Mouse (Mus musculus) neural tube, embryonic 15.5 days (tissue): Measurements from ENCODE around the gene Gm10277. TPM values are rescaled to one million over a fixed set of nuclear protein-coding genes. Genes with fewer than 3 reads are reported as not detected.

Source experiments
- ATAC-seq: fragments of 200-750 bp; cut with Nextera tagmentation; 2 replicates; pipeline ENCODE4 v1.8.0; 2017; ENCODE audit warnings: mild to moderate bottlenecking, moderate TSS enrichment, moderate library complexity; ENCODE audit not compliant: low FRiP score
- H3K27ac ChIP-seq: fragments of 300-500 bp; sonication (generic); replicated peaks from 2 replicates; pipeline ENCODE4 v1.5.1; 2015; ENCODE audit warnings: mild to moderate bottlenecking, inconsistent platforms
- H3K27me3 ChIP-seq: fragments of 300-500 bp; sonication (generic); replicated peaks from 2 replicates; pipeline ENCODE4 v1.6.1; 2015; ENCODE audit warnings: inconsistent platforms
- H3K36me3 ChIP-seq: fragments of 300-500 bp; sonication (generic); 2 replicates; pipeline ENCODE4 v1.6.1; 2015; ENCODE audit warnings: inconsistent platforms
- H3K4me1 ChIP-seq: fragments of 300-500 bp; sonication (generic); 2 replicates; pipeline ENCODE4 v1.6.1; 2015; ENCODE audit warnings: inconsistent platforms
- H3K4me2 ChIP-seq: fragments of 300-500 bp; sonication (generic); 2 replicates; pipeline ENCODE4 v1.6.1; 2015; ENCODE audit warnings: inconsistent platforms, mild to moderate bottlenecking, moderate library complexity
- H3K4me3 ChIP-seq: fragments of 300-500 bp; sonication (generic); replicated peaks from 2 replicates; pipeline ENCODE4 v1.5.1; 2015; ENCODE audit warnings: mild to moderate bottlenecking, inconsistent platforms
- H3K9ac ChIP-seq: fragments of 300-500 bp; sonication (generic); replicated peaks from 2 replicates; pipeline ENCODE4 v1.6.1; 2015; ENCODE audit warnings: mild to moderate bottlenecking, inconsistent platforms
- H3K9me3 ChIP-seq: fragments of 300-500 bp; sonication (generic); replicated peaks from 2 replicates; pipeline ENCODE4 v1.6.1; 2016; ENCODE audit warnings: inconsistent platforms
- WGBS: fragments of 180-500 bp; shearing (Covaris S2); methylation state at CpG from one replicate; pipeline ENCODE4 v1.1.7; 2015; ENCODE audit warnings: mixed read lengths; 5-methylcytosine and 5-hydroxymethylcytosine counted together
- polyA plus RNA-seq: library from polyadenylated mRNA; unstranded; fragments of >200 nt; fragmentation: Nextera tagmentation; extraction: Ambion mirVana; gene quantifications from 2 replicates; pipeline ENCODE4 v1.2.1, GENCODE M21; 2015

Gene Gm10277
- 1.5 and 1.8 TPM in 2 replicates for polyA plus RNA-seq

DNA sequence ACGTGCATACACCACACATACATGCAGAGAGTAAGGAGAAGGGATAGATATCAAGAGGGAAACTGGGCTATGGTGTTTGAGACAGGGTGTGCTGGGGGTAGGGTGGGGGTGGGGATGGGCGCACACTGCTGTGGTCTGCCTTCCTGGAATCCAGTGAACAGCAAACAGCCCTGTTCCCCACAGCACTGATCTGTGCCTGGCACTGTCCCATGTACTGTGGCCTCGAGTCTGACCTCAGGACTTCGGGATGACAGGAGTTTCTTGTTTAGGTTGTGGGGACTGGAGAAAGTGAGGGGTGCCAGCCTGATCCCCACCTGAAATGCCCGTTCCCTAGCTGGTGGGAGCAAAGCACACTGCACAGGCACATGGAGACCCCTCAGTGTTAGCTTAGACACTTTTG, at the start of gene Gm10277:
Gene Gm10277, minus strand, starts transcription at position 41 of the 400 bp plus-strand sequence.
- no peak within 1 kb of the TSS for H3K9ac ChIP-seq
- no peak for ATAC-seq
- H3K27ac ChIP-seq = 0 out of 2 replicates have a peak within 1 kb of the TSS, but pooled peaks have one; percentile 63
- 85% methylated on average over 5 of the region's 5 CpGs for WGBS
- no peaks in the 10 kb centered on the region for H3K27me3 ChIP-seq
- no peaks in the 10 kb centered on the region for H3K36me3 ChIP-seq
- H3K4me1 ChIP-seq = peaks cover 71% of the 10 kb centered on the region
- H3K4me2 ChIP-seq = no peak within 1 kb of the TSS
- no peaks in the 10 kb centered on the region for H3K9me3 ChIP-seq
- H3K4me3 ChIP-seq = no peak within 1 kb of the TSS

DNA sequence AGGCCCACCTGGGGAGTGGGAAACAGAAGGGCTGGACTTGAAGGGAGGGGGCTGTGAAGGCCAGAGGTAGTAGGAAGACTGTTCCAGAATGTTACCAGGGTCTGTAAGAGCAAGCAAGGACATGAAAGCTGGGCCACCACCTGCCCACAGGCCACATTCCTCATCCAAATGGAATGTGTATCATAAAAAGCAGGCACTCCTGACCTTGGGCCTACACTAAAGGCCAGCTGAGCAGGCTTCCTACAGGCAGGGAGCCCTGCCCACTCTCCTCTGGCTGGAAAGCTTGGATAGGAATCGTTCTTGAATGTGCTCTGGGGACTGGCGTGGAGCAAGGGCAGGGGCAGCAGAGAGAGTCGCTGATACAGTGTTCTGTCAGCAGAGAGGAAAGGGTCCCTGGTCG, 49.2 kb upstream of the Gm10277 start:
- Histone ChIP-seq H3K36me3 (peaks cover 55% of the 10 kb centered on the region), H3K27ac (no peak overlapping the region; the same call in 1 of the 2 replicates), H3K9me3 (no peaks in the 10 kb centered on the region), H3K4me1 (peaks cover 21% of the 10 kb centered on the region), H3K9ac (no peak overlapping the region), H3K4me3 (no peak overlapping the region), H3K27me3 (no peaks in the 10 kb centered on the region), H3K4me2 (no peak overlapping the region)
- WGBS = 66% methylated on average over 4 of the region's 4 CpGs
- no peak for ATAC-seq

DNA sequence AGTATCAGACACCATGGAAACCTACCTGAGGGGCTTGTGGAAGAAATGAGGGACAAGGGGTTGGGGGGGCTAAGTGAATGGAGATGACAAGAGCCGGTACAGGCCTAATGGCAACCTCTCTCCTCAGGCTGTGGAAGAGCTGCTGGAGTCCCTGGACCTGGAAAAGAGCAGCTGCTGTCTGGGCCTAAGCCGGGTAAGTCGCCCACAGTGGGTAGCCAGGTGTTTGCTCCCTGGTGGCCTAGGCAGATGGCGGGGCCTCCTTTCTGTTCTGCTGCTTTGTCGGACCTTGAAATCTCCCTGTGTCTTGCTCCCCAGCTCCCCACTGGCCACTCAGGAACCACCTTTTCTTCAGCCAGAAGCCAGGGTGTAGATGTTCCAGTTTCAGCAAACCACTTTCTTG, 48.7 kb upstream of the Gm10277 start:
- H3K27me3 ChIP-seq = no peaks in the 10 kb centered on the region
- H3K4me2 ChIP-seq = no peak overlapping the region
- no peak overlapping the region for H3K4me3 ChIP-seq
- peaks cover 54% of the 10 kb centered on the region for H3K36me3 ChIP-seq
- ATAC-seq = no peak
- WGBS = 69% methylated on average over 5 of the region's 5 CpGs
- H3K27ac ChIP-seq = no peak overlapping the region
- H3K9me3 ChIP-seq = no peaks in the 10 kb centered on the region
- H3K4me1 ChIP-seq = peaks cover 17% of the 10 kb centered on the region
- H3K9ac ChIP-seq = no peak overlapping the region

DNA sequence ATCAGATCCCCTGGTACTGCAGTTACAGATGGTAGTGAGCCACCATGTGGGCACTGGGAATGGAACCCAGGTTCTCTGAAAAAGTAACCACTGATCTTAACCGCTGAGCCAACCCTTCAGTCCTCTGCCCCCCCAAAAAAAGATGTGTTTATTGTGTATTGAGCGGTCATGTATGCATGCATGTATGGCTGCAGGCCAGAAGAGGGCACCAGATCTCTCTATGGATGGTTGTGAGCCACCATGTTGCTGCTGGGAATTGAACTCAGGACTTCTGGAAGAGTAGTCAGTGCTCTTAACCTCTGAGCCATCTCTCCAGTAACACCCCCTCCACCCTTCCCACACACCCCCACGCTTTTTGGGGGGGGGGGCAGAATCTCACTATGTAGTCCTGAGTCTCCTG, 47.6 kb upstream of the Gm10277 start:
- Histone ChIP-seq H3K9me3 (no peaks in the 10 kb centered on the region), H3K36me3 (peaks cover 53% of the 10 kb centered on the region), H3K27me3 (no peaks in the 10 kb centered on the region), H3K9ac (no peak overlapping the region), H3K4me3 (no peak overlapping the region), H3K27ac (no peak overlapping the region), H3K4me2 (no peak overlapping the region), H3K4me1 (peaks cover 14% of the 10 kb centered on the region)
- ATAC-seq = no peak
- WGBS = 71% methylated on average over 3 of the region's 3 CpGs

DNA sequence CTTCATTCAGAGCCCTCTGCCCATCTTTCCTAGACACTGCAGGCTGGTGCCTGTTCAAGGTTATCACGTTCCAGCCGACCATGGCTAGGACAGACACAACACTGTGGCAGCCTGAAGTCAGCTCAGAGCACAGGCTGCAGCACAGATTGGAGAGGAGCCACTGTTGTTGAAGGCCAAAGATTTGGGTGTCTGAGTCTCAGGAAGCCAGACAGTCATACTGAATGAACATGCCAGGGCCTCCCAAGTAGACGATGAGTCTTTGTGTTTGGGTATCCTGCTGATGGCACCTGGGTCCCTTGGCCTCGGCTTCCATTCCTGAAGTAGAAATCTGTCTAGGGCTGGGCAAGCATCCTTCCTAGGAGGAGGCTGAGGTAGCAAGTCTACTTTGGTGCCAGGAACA, 45.0 kb upstream of the Gm10277 start:
- no peak overlapping the region for H3K27ac ChIP-seq
- H3K9me3 ChIP-seq = no peaks in the 10 kb centered on the region
- no peak for ATAC-seq
- H3K4me1 ChIP-seq = peaks cover 22% of the 10 kb centered on the region
- no peak overlapping the region for H3K4me3 ChIP-seq
- WGBS = 80% methylated on average over 4 of the region's 4 CpGs
- H3K36me3 ChIP-seq = peaks cover 68% of the 10 kb centered on the region
- no peak overlapping the region for H3K4me2 ChIP-seq
- H3K27me3 ChIP-seq = no peaks in the 10 kb centered on the region
- H3K9ac ChIP-seq = no peak overlapping the region

DNA sequence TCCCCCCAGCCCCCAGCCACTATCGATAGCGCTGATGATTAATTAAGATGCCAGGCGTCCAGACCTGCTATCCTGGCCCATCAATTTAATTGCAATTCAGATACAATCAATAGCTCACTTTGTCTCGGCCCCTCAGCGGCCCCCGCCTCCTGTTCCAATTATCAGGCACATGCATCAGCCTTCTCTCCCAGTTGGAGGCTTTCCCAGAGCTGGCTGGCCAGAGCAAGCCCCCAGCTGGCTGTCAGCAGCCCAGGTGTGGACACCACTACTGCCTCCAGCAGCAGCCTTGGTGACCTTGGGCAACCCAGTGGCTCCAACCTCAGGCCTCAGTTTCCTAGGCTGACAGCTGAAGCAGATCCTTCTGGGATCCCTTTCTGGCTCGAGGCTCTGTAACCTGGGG, 43.3 kb upstream of the Gm10277 start:
- WGBS = 34% methylated on average over 7 of the region's 7 CpGs
- H3K4me2 ChIP-seq = no peak overlapping the region
- no peak overlapping the region for H3K4me3 ChIP-seq
- no peaks in the 10 kb centered on the region for H3K27me3 ChIP-seq
- H3K9me3 ChIP-seq = no peaks in the 10 kb centered on the region
- H3K9ac ChIP-seq = no peak overlapping the region
- no peak for ATAC-seq
- H3K27ac ChIP-seq = 0 out of 2 replicates have a peak overlapping the region, but pooled peaks have one; percentile 10
- H3K4me1 ChIP-seq = peaks cover 38% of the 10 kb centered on the region
- H3K36me3 ChIP-seq = peaks cover 58% of the 10 kb centered on the region

DNA sequence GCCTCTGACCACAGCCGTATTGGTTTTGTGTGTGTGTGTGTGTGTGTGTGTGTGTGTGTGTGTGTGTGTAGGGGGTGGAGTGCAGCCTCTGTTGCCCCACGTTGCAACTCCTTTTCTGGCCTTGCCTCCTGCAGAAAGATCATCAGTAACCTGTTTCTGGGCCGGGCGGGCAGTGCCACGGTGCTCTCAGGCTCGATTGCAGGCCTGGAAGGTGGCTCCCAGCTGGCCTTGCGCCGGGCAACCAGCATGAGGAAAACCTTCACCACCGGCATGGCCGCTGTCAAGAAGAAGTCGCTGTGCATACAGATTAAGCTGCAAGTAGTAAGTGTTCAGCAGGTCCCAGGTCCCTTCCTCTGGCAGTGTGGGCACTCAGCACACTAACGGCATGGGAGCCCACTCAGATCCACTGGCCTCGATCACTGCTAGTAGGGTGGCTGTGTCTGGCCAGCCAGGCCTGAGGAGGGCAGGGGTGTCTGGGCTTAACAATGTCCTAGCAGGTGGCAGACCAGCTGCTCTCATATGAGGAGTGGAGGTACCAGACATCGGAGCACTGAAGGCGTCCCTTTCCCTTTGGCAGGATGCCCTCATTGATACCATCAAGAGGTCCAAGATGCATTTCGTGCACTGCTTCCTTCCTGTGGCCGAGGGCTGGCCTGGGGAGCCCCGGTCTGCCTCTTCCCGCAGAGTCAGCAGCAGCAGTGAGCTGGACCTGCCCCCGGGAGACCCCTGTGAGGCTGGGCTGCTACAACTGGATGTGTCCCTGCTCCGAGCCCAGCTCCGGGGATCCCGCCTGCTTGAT, 41.7 kb upstream of the Gm10277 start:
- H3K27me3 ChIP-seq = peaks cover 3% of the 10 kb centered on the region; the same call in 1 of the 2 replicates
- no peak for ATAC-seq
- H3K4me3 ChIP-seq = no peak overlapping the region
- H3K9me3 ChIP-seq = no peaks in the 10 kb centered on the region
- H3K27ac ChIP-seq = no peak overlapping the region
- H3K4me2 ChIP-seq = no peak overlapping the region
- peaks cover 57% of the 10 kb centered on the region for H3K36me3 ChIP-seq
- H3K9ac ChIP-seq = no peak overlapping the region
- 73% methylated on average over 23 of the region's 23 CpGs for WGBS
- peaks cover 43% of the 10 kb centered on the region for H3K4me1 ChIP-seq

DNA sequence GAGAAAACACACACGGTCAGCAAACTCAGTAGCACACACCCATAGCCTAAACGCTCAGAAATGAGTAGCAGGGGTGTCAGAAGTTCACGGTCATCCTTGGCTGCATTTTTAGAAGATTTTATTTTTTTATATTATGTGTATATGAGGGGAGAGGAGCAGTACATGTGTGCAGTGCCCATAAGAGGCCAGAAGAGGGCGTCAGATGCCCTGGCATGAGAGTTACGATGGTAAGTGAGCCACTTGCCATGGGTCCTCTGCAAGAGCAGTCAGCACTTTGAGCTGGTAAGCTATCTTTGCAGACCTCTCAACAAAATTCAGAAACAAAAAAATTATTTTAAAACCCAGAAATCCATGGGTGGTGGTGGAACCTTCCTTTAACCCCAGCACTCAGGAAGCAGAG, 40.6 kb upstream of the Gm10277 start:
- Histone ChIP-seq H3K27ac (no peak overlapping the region), H3K27me3 (peaks cover 13% of the 10 kb centered on the region), H3K4me1 (peaks cover 45% of the 10 kb centered on the region), H3K4me3 (no peak overlapping the region), H3K9me3 (no peaks in the 10 kb centered on the region), H3K36me3 (peaks cover 63% of the 10 kb centered on the region), H3K4me2 (no peak overlapping the region), H3K9ac (no peak overlapping the region)
- ATAC-seq = no peak
- 88% methylated on average over 5 of the region's 5 CpGs for WGBS

DNA sequence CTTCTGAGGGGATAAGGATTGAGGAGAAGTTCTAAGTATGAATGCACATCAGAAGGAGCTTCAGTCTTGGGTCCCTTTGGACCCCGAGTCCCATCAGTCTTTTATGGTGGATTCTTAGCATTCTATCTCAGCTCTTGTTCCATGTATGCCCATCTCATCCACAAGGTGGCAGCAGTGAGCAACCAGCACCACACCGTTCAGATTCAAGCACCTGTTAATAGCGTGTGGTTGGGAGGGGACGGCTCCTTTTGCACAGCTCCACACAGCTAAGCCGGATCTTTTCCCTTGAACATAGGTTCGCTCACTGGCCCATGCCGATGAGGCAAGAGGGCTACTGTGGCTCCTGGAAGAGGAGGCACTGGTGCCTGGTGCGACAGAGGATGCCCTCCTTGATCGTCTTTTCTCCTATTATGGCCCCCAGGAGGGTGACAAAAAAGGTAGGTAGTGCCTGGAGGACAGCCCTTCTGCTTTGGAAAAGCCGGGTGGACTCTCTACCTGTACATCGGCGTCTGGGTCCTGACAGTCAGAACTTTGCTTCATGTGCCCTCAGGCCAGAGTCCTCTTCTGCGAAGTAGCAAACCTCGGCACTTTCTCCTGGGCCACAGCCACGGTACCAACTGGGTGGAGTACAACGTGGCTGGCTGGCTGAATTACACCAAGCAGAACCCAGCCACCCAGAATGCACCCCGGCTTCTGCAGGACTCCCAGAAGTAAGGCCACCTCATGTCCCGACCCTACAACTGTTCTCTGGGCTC, 39.9 kb upstream of the Gm10277 start:
- Histone ChIP-seq H3K9me3 (no peaks in the 10 kb centered on the region), H3K4me2 (no peak overlapping the region), H3K9ac (peak overlapping the region; percentile 14; the same call in 1 of the 2 replicates), H3K36me3 (peaks cover 57% of the 10 kb centered on the region), H3K27me3 (peaks cover 13% of the 10 kb centered on the region), H3K4me1 (peaks cover 52% of the 10 kb centered on the region), H3K4me3 (no peak overlapping the region), H3K27ac (no peak overlapping the region)
- WGBS = 51% methylated on average over 18 of the region's 18 CpGs
- ATAC-seq = peak; percentile 53; the same call in 1 of the 2 replicates

DNA sequence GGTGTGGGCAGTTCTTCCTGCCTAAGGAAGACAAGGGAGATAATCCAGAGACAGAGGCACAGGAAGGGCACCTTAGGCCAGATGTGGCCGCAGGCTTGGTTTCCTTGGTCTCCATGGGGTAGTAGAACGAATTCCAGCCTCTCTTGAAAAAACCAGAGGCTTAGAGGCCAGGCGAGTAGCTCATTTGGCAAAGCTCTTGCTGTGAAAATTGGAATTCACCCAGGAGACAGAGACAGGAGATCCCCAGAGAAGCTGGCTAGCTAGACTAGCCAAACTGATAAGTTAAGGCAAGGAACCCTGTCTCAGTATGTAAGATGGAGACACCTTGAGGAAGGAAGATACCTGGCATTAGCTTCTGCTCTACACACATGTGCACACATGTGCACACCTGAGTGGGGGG, 38.8 kb upstream of the Gm10277 start:
- H3K27me3 ChIP-seq = peaks cover 13% of the 10 kb centered on the region
- peak overlapping the region; percentile 71 for H3K27ac ChIP-seq
- no peaks in the 10 kb centered on the region for H3K9me3 ChIP-seq
- H3K4me1 ChIP-seq = peaks cover 54% of the 10 kb centered on the region
- no peak for ATAC-seq
- no peak overlapping the region for H3K4me2 ChIP-seq
- no peak overlapping the region for H3K9ac ChIP-seq
- WGBS = 32% methylated on average over 3 of the region's 3 CpGs
- peaks cover 52% of the 10 kb centered on the region for H3K36me3 ChIP-seq
- no peak overlapping the region for H3K4me3 ChIP-seq

DNA sequence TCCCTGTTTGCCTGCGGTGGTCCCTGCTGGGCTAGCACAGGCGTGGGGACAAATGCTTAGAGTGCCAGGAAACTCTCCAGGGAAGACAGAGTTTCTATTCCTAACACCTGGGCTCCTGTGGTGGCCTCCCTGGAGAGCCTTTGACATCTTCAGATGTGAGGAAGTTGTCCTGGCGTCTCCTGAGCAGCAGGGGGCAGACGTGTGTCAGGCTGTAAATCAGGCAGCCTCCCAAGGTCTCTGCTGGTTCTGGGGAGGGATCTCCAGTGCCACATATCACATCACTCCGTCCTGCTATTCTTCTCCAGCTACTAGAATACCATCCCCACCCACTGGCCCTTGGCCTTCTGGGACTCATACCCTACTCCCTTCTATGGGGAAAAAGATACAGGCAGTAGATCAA, 38.3 kb upstream of the Gm10277 start:
- peaks cover 13% of the 10 kb centered on the region for H3K27me3 ChIP-seq
- no peak overlapping the region for H3K4me3 ChIP-seq
- H3K4me1 ChIP-seq = peaks cover 51% of the 10 kb centered on the region
- H3K27ac ChIP-seq = peak overlapping the region; percentile 71
- H3K36me3 ChIP-seq = peaks cover 57% of the 10 kb centered on the region
- 4% methylated on average over 5 of the region's 5 CpGs for WGBS
- H3K9ac ChIP-seq = no peak overlapping the region
- ATAC-seq = no peak
- no peaks in the 10 kb centered on the region for H3K9me3 ChIP-seq
- H3K4me2 ChIP-seq = no peak overlapping the region

DNA sequence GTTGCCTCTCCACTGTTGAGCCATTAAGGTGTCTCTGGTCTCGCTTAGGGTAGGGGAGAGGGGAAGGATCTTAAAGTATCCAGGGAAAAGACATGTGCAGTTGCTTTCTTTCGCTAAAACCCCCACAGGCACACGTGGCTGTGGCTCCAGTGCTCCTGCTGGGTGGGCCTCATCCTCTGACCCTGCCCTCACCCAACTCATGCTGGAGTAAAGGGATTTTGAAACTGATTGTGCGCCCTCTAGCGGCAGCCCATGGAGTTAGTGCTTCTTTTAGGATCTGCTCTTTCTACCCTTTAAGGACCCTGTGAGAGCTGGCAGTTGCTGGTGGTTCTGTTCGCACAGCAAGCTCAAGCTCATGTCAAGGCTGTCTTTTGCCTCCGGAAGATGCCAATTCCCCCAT, 35.2 kb upstream of the Gm10277 start:
- Histone ChIP-seq H3K27me3 (peaks cover 13% of the 10 kb centered on the region), H3K9me3 (no peaks in the 10 kb centered on the region), H3K4me3 (no peak overlapping the region), H3K36me3 (peaks cover 64% of the 10 kb centered on the region), H3K4me1 (peaks cover 34% of the 10 kb centered on the region), H3K4me2 (no peak overlapping the region), H3K9ac (no peak overlapping the region), H3K27ac (0 out of 2 replicates have a peak overlapping the region, but pooled peaks have one; percentile 28)
- ATAC-seq = peak; percentile 17; the same call in 1 of the 2 replicates
- WGBS = 19% methylated on average over 7 of the region's 7 CpGs
